Mouse (Mus musculus): ENCODE results near the gene Mrs2. TPM values are rescaled to one million over a fixed set of nuclear protein-coding genes. Genes with fewer than 3 reads are reported as not detected.

Mrs2 gene
- polyA plus RNA-seq (2016; fragmentation: Nextera tagmentation; extraction: Ambion mirVana), result 15.0 and 19.7 TPM in 2 replicates

DNA sequence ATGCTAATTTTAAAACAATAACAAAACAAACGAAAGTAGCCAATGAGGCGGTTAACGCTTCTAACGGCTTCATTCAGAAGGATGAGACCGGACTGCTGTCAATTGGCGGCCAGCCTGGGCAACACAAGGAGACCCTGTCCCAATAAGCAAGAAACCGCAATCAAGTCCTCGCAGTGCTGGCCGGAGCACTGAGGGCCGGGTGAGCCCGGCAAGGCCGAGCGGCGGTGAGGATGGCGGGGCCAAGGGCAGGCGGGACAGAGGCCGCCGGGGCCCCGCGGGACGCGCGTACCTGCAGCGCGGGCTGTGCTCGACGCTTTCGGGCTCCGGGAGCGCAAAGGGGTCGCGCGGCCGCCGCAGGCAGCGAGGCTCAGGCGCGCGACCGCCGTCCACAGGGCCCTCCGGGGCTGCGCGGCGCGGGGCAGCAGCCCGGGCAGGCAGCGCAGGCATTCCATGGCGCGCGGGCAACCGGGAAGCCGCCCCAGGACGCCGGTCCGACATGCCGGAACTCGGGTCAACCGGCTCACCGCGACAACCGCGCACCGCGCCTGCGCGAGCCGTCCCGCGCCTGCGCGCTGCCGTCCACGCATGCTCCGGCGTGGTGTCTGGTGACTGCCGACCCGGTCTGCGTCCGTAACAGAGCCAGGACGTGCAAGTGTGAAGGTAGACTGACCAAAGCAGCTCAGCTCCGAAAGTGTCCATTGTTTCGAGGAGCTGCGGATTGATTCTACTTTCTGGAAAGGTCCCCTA, at the start of gene Mrs2:
TSS of gene Mrs2 (minus strand) at position 587 of the 747 bp plus-strand sequence.
- Histone ChIP-seq H3K27ac (replicated peaks) (peak within 1 kb of the TSS; percentile 92), H3K36me3 (peaks cover 17% of the 10 kb centered on the region), H3K4me1 (peaks cover 31% of the 10 kb centered on the region), H3K27me3 (ENCODE audit: low read depth, poor library complexity, severe bottlenecking) (no peaks in the 10 kb centered on the region), H3K4me3 (peak within 1 kb of the TSS; percentile 90), H3K9me3 (replicated peaks) (no peaks in the 10 kb centered on the region)
- peak; percentile 90 for DNase-seq (ENCODE audit: low spot score)
- under 1% methylated on average over 83 of the region's 84 CpGs for WGBS

DNA sequence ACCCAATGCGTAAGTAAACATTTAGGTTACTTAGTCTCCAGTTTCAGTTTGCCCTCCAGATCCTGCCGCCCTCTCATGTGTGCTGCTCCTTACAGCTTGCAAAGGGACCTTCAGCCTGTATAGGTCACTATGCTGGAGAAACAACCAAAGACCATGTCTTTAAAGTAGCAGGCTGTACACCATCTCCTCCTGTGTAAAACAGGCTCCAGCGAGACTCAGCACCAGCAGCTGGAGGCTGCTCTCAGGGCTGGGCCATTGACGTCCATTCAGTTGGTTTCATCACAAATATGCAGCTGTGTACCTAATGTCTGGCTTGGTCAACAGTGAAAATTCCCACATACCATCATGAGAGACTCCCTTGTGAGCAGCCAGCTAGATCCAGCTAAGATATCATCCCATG, 49.6 kb upstream of the Mrs2 start:
- WGBS, result 81% methylated on average over 4 of the region's 4 CpGs
- no peak for DNase-seq (ENCODE audit: low spot score)
- Histone ChIP-seq H3K4me3 (no peak overlapping the region), H3K27ac (replicated peaks) (no peak overlapping the region), H3K4me1 (no peaks in the 10 kb centered on the region), H3K27me3 (ENCODE audit: low read depth, poor library complexity, severe bottlenecking) (no peaks in the 10 kb centered on the region), H3K9me3 (replicated peaks) (no peaks in the 10 kb centered on the region), H3K36me3 (no peaks in the 10 kb centered on the region)

DNA sequence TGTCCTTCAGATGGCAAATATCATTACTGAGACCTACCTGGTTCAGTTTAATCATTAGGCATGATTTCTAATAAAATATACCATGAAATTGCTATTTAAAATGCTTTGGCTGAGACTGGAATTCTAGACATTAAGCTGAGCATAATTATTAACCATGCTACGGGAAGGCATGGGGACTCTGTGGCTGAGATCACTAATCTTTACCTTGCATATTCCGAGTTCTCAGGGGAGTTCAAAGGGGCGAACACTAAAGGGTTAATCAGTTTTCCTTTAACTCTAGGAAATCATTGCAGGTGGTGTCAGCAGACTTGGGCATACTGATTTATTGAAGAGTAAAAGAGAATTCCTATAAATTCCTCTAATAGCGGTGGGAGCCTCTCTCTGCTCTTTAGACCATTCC, 47.0 kb upstream of the Mrs2 start:
- Histone ChIP-seq H3K27ac (replicated peaks) (no peak overlapping the region), H3K4me1 (no peaks in the 10 kb centered on the region), H3K9me3 (replicated peaks) (no peaks in the 10 kb centered on the region), H3K27me3 (ENCODE audit: low read depth, poor library complexity, severe bottlenecking) (no peaks in the 10 kb centered on the region), H3K4me3 (no peak overlapping the region), H3K36me3 (no peaks in the 10 kb centered on the region)
- no peak for DNase-seq (ENCODE audit: low spot score)
- 92% methylated on average over 4 of the region's 4 CpGs for WGBS

DNA sequence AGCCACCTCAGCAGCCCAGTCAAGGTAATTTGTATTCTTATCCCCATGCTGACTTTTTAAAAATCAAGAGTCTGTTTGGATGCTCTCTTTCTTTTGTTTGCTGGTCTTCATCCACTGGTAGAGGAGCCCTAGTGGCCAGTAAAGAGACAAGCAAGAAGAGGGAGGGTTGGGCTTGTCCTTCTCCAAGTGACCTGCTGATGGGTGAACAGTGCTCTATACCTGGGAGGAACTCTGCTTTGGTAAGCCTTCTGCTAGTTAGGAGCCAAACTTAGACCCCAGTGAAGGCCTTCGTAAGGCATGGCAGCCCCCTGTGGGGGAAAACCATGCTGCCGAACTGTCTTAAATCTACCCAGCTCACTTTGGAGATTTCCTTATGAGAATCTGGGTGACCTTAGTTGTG, 46.5 kb upstream of the Mrs2 start:
- DNase-seq (ENCODE audit: low spot score), result no peak
- Histone ChIP-seq H3K4me1 (no peaks in the 10 kb centered on the region), H3K36me3 (no peaks in the 10 kb centered on the region), H3K4me3 (no peak overlapping the region), H3K9me3 (replicated peaks) (no peaks in the 10 kb centered on the region), H3K27me3 (ENCODE audit: low read depth, poor library complexity, severe bottlenecking) (no peaks in the 10 kb centered on the region), H3K27ac (replicated peaks) (no peak overlapping the region)
- WGBS, result 96% methylated on average over 2 of the region's 2 CpGs

DNA sequence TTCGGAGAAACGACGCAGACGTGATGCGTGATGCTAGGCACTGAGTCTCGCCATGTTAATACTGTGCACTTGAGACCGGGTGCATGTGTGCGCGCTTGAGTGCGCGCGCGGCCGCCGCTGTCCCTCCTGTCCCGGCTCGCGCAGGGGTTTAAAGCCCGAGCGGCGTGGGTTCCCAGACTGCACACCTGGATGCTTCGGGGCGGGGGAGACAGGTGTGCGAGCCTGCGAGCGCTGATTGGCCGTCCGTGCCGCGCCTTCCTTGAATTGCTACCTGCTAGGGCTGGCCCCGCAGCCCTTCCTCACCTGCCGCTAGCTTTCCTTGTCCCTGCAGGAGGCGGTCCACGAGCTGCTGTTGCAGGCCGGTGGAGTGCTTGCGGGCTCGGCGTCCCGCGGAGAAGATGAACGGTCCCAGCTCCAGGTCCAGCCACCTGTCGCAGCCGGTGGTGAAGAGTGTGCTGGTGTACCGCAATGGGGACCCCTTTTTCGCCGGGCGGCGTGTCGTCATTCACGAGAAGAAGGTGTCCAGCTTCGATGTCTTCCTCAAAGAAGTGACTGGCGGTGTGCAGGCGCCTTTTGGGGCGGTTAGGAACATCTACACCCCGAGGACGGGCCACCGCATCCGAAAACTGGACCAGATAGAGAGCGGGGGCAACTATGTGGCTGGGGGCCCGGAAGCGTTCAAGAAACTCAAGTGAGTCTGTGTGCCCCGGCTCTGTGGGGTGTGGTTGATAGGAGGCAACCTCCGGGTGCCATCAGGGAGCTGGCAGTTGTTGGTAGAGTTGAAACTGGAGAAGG, 35.9 kb upstream of the Mrs2 start, which contains the start of gene Dcdc2a:
TSS of gene Dcdc2a (plus strand) at position 132 of the 795 bp plus-strand sequence.
- Histone ChIP-seq H3K36me3 (no peaks in the 10 kb centered on the region), H3K9me3 (replicated peaks) (peaks cover 7% of the 10 kb centered on the region; the same call in 1 of the 2 replicates), H3K4me3 (peak within 1 kb of the TSS; percentile 64), H3K27me3 (ENCODE audit: low read depth, poor library complexity, severe bottlenecking) (peaks cover 58% of the 10 kb centered on the region), H3K4me1 (peaks cover 22% of the 10 kb centered on the region), H3K27ac (replicated peaks) (peak within 1 kb of the TSS; percentile 70)
- DNase-seq (ENCODE audit: low spot score), result peak; percentile 38
- 5% methylated on average over 63 of the region's 63 CpGs for WGBS

DNA sequence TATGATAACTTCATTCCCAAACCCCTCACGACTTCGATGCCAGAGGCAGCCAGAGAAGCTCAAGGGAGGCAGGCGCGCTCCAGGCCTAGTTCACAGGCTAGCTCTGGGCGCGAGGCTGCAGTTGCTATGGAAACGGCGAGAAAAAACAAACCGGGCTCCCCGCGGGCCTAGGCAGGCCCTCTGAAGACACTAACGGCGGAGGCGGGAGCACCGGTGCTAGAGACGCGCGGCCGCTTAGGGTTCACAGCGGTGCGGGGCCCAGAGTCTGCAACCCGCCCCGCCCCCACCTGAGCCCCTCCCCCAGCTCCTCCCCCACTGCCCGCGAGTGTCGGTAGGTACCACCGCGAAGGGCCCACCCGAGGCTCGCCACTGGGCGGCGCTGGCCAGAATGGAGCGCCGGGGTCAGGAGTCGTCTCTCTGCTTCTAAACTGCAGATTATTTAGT, 35.0 kb upstream of the Mrs2 start:
- peak overlapping the region; percentile 70 for H3K27ac ChIP-seq (replicated peaks)
- peak; percentile 87 for DNase-seq (ENCODE audit: low spot score)
- H3K27me3 ChIP-seq (ENCODE audit: low read depth, poor library complexity, severe bottlenecking), result peaks cover 58% of the 10 kb centered on the region
- peaks cover 11% of the 10 kb centered on the region for H3K9me3 ChIP-seq (replicated peaks)
- peak overlapping the region; percentile 64 for H3K4me3 ChIP-seq
- H3K4me1 ChIP-seq, result peaks cover 22% of the 10 kb centered on the region
- H3K36me3 ChIP-seq, result no peaks in the 10 kb centered on the region
- under 1% methylated on average over 35 of the region's 35 CpGs for WGBS

DNA sequence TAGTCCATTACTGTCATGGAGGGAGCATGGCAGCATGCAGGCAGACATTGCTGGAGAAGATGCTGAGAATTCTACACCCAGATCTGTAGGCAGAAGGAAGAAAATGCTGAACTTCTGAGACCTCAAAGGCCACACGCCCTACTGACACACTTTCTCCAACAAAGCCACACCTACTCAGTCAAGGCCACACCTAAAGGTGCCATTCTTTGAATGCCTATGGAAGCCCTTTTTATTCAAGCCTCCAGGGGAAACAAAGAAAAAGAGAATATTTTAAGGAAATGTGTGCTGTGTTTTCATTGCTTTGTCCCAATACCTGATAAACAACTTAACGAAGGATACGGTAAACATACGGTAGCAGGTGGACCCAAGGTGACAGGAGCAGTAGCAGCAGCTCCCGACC, 32.5 kb upstream of the Mrs2 start:
- peaks cover 22% of the 10 kb centered on the region for H3K4me1 ChIP-seq

DNA sequence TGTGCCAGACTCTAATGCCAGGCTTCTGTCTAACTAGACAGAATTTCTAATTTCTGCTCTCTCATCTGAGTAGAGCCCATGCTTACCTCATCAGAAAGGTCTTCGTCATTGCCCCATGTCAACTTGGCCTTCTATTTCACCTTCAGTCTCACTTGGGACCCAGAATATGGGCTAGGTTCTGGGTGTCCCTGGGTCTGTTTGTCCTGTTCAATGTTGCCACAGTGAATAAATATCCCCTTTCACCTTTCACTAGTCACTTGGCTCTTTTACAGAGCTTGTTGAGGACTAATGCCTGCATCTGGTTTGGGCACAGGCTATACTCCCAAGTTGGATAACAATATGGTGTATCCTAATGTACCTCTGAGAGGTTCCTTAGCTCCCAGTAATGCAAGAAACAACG, 19.3 kb upstream of the Mrs2 start:
- Histone ChIP-seq H3K27ac (replicated peaks) (no peak overlapping the region), H3K9me3 (replicated peaks) (no peaks in the 10 kb centered on the region), H3K27me3 (ENCODE audit: low read depth, poor library complexity, severe bottlenecking) (no peaks in the 10 kb centered on the region), H3K4me3 (no peak overlapping the region), H3K36me3 (no peaks in the 10 kb centered on the region), H3K4me1 (no peaks in the 10 kb centered on the region)
- 82% methylated on average over 2 of the region's 2 CpGs for WGBS
- no peak for DNase-seq (ENCODE audit: low spot score)

More for the DNA sequence above, 32.5 kb upstream of the Mrs2 start:
- Histone ChIP-seq H3K4me3 (no peak overlapping the region), H3K36me3 (no peaks in the 10 kb centered on the region), H3K27me3 (ENCODE audit: low read depth, poor library complexity, severe bottlenecking) (peaks cover 49% of the 10 kb centered on the region), H3K27ac (replicated peaks) (no peak overlapping the region), H3K9me3 (replicated peaks) (peaks cover 13% of the 10 kb centered on the region)
- no peak for DNase-seq (ENCODE audit: low spot score)
- 88% methylated on average over 5 of the region's 5 CpGs for WGBS

DNA sequence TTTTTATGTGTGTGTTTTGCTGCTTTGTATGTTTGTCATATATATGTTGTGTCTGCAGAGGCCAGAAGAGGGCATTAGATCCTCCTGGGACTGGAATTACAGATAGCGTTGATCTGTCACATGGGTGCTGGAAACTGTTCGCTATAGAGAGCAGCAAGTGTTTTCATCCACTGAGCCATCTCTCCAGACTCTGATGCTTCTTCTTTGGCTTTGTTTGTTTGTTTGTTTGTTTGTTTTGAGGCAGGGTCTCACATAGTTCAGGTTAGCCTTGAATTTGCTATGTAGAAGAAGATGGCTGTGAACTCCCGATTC, 6.9 kb upstream of the Mrs2 start:
- DNase-seq (ENCODE audit: low spot score), result no peak
- H3K4me3 ChIP-seq, result no peak overlapping the region
- no peaks in the 10 kb centered on the region for H3K4me1 ChIP-seq
- WGBS, result 76% methylated on average over 3 of the region's 3 CpGs
- H3K27ac ChIP-seq (replicated peaks), result no peak overlapping the region
- no peaks in the 10 kb centered on the region for H3K27me3 ChIP-seq (ENCODE audit: low read depth, poor library complexity, severe bottlenecking)
- no peaks in the 10 kb centered on the region for H3K36me3 ChIP-seq
- no peaks in the 10 kb centered on the region for H3K9me3 ChIP-seq (replicated peaks)

DNA sequence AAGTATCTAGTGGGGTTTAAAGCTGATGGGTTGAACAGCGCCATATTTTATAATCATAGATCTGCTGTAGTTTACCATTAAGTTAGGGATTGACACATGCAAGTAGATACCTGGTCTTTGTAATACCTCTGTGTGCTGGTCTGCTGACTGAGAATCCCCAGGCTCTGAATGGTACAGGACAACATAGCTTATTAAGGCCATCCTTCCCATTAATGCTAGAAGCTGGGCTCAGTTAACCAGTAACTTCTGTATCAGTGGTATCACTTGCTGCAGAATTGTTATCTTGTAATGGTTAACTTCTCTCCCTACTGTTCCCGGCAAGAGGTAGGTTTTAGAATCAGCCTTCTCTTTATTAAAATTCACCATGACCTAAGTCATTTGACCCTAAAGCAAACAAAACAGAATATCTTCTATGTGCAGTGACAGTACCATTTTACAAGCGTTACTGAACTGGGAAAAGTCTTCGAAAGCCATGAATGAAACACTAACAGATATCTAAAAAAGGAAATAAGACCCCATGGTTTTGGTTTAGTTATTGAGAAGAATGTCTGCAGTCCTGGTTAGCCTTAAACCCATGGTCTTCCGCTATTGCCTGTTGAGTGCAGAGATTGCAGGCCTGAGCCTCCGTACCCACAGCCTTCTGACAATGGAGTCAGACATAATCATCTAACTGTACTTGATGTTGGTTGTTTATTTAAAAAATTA, 6.4 kb upstream of the Mrs2 start:
- Histone ChIP-seq H3K4me1 (no peaks in the 10 kb centered on the region), H3K27ac (replicated peaks) (no peak overlapping the region), H3K9me3 (replicated peaks) (no peaks in the 10 kb centered on the region), H3K36me3 (no peaks in the 10 kb centered on the region), H3K4me3 (no peak overlapping the region), H3K27me3 (ENCODE audit: low read depth, poor library complexity, severe bottlenecking) (no peaks in the 10 kb centered on the region)
- no peak for DNase-seq (ENCODE audit: low spot score)
- 93% methylated on average over 6 of the region's 6 CpGs for WGBS

DNA sequence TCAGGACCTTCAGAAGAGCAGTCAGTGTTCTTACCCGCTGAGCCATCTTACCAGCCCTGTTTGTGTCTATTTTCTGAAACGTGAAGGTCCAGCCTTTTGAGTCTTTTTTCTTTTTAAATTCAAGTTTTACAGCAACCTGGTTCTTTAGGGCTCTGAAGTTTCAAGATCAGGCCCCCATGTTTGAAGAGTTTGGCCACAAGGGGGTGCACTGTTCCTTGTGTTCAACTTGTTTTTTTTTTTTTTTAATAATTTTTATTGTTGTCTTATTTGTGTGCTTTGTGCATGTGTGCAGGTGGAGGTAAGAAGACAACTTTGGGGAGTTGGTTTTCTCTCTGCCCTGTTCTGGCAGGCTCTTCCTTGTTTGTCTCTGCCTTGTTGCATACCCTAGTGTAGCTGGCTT, 4.5 kb upstream of the Mrs2 start:
- peak; percentile 18 for DNase-seq (ENCODE audit: low spot score)
- Histone ChIP-seq H3K4me3 (no peak overlapping the region), H3K4me1 (peaks cover 10% of the 10 kb centered on the region), H3K36me3 (no peaks in the 10 kb centered on the region), H3K27ac (replicated peaks) (no peak overlapping the region), H3K27me3 (ENCODE audit: low read depth, poor library complexity, severe bottlenecking) (no peaks in the 10 kb centered on the region), H3K9me3 (replicated peaks) (no peaks in the 10 kb centered on the region)
- 33% methylated on average over 2 of the region's 2 CpGs for WGBS

DNA sequence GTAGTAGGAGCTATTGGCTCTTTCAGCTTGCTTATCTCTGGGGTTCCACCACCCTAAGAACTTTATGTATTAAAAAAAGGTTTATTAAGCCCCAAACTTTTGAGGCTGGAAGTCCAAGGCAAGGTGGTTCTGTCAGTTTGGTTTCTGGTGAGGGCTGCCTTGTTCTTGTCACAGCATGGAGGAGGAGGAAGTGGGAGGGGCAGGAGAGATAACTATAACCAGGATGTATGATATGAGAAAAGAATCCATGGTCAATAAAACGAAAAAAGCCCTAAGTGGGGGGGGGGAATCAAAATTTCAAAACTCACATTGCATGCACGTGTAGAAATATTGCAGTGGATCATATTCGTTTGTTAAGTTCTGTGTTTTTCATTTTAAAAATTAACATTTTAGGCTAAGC, 3.0 kb upstream of the Mrs2 start:
- Histone ChIP-seq H3K27ac (replicated peaks) (no peak overlapping the region), H3K4me3 (no peak overlapping the region), H3K4me1 (peaks cover 25% of the 10 kb centered on the region), H3K9me3 (replicated peaks) (no peaks in the 10 kb centered on the region), H3K27me3 (ENCODE audit: low read depth, poor library complexity, severe bottlenecking) (no peaks in the 10 kb centered on the region), H3K36me3 (peaks cover 2% of the 10 kb centered on the region; the same call in 1 of the 2 replicates)
- no peak for DNase-seq (ENCODE audit: low spot score)
- WGBS, result 81% methylated on average over 3 of the region's 3 CpGs

Measured in midbrain, embryonic 10.5 days (tissue).